Mouse (Mus musculus) Muller cell, postnatal 12 days (primary cell): ENCODE data around the gene Gzmb.
A peak's percentile ranks its signal among the peaks of the same experiment; 100 is the strongest.
"Not testable (repeated sequence)": the region's sequence is repeated elsewhere in the genome, so short reads cannot be mapped to it uniquely, and the experiment has no call there.

ENCODE experiments used
- DNase-seq: peaks from one replicate; pipeline ENCODE4 v3.0.0-alpha.2; 2015; ENCODE audit errors: inconsistent ontology term

Gzmb gene

DNA sequence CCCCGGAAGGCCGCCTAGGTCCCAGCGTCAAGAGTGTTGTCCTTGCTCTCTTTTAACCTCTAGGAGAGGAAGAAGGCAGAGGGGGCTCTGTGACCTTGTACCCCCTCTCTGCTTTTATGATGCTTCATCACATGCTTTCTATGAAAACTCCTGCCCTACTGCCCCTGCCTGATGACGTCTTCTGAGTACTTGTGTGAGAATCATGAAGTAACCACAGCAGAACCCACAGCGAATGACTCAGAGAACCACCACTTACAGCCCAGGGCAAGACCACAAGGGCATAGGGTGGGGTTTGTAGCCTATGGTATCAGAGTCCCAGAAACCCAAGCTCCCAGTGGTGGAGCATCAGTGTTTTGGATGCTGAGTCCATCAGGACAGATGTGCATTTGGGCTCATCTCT is at the start of gene Gzmb:
Gene Gzmb (minus strand): TSS at position 108 of the 400 bp plus-strand sequence.
- no peak for DNase-seq

DNA sequence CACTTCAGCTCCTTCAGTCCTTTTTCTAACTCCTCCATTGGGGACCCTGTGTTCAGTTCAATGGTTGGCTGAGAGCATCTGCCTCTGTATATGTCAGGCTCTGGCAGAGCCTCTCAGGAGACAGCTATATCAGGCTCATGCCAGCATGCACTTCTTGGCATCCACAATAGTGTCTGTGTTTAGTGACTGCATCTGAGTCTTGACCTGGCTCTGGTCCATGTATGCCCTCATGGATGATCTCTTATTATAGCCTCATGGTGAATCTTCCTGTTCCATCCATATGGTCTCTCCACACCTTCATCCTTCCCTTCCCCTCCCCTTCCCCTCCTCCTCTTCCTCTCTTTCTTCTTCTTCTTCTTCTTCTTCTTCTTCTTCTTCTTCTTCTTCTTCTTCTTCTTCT is 49.7 kb upstream of the Gzmb start:
- not testable (repeated sequence) for DNase-seq

DNA sequence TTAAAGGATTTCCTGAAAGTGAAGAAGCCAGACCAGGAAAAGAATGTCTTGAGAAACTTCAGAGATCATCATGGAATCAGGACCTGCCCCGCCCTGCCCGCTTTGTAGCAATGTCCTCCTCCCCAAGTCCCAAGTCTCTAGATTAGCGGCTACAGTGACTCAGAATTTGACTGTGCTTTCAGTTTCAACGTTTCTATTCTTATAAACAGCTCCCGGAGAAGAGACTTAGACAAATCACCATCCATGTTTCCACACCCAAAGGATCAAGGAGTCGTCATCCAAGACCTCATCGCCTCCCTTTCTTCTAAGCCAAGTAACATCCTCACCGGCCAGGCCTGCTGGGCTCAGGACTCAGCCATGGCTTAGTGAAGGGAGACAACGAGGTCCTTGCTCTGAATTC is 48.2 kb upstream of the Gzmb start:
- DNase-seq = no peak

DNA sequence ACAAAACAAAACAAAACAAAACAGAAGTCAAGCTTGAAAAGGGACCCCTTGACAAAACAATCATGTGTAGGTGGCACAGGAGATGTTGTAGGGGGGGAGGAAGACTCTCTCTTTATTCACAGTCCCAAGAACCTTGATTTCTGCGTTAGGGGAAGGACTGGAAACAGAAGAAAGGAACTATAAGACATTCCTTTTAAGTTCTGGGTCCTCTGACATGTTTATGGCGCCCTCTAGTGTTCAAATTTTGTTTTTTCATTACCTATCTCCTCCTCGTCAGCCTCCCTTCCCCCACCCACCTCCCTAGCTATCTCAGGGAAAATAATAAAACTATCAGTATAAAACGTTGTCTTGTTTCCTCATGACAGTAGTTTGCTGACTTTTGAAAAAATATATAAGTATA is 42.1 kb upstream of the Gzmb start:
- peak; percentile 54 for DNase-seq

DNA sequence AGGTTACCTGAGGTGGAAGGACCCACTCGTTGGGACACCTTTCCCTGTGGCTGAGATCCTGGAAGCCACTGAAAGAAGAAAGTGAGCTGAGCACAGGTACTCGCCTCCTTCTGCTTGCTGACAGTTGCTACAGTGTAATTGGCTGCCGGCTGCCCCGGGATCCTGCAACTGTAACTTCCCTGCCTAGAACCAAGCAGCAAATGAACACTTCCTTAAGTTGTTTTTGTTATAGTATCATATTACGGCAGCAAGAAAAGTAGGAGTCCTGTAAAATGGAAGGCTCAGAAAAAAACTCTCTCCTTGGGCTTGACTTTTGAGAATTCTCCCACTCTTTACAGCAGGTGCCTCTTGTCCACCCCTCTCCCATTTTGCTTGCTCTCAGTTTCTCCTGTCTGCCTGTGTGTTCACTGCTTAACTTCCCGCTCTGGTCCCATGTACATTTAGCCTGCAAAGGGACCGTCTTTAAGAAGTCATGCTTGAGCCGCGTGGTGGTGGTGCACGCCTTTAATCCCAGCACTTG is 41.5 kb upstream of the Gzmb start:
- no peak for DNase-seq

DNA sequence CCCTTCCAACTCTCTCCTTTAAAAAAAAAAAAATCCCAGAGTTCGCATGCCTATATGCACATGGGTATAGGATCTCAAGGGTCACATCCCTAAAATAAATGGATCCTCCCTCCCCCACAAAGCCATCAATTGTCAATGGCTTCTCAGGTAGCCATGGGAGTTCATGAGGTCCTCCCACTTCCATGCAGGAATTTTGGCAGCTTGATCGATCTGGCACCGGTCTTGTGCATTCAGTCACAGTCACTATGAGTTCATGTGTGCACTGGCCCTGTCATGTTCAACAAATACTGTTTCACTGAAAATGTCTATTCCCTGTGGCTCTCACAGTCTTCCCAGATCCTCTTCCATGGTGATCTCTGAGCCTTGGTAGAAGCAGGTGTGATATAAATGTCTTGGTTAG is 40.0 kb upstream of the Gzmb start:
- no peak for DNase-seq

DNA sequence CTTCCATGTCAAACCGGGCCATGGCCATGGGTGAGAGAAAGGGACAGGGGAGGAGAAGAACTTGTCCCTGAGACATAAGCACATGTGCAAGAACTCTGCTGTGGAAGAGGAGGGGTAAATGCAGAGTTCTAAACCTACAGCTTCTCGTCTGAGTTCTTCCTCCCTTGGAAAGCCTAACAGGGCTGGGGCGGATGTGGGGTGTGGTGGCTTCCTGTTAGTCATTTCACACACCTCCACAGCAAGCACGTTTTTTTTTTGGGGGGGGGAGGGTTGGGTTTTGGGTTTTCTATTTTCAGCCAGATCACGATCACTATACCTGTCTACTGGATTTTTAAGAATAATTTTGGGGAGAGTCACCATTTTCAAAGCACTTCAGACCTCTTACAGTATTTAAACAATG is 34.7 kb upstream of the Gzmb start:
- no peak for DNase-seq

DNA sequence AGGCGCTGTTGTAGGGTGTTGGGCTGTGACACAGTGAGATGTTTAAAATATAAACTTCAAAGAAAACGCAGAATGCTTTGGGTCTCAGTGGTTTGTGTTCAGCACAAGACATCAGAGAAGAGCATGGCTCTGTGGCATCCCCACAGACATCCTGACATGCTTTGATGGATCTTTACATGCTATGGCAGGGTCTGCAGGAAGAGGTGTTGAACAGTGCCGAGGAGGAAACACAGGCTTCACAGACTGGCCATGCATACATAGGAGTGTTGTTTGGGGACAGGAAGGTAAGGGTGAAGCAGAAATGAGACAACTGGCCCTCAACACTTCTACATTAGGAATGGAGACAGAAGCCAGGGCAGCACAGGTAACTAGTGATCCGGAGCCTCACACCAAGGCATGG is 34.0 kb upstream of the Gzmb start:
- DNase-seq = no peak

DNA sequence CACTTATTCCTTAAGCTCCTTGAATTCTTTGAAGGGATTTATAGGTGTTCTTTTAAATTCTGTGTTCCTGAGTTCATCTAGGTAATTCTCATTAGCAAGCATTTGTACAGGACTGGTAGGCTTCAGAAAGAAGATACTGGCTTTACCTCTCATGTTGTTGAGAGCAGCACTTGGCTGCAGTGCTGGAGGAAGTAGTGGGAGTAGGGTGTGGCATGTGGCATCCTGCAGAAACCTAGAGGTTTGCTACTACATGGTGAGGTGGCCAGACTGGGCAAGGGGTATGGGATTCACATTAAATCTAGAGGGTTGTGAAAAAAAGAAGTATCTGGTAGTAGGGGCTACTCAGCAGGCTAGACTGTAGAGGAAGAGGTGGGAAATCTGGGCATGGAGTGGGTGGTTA is 31.1 kb upstream of the Gzmb start:
- no peak for DNase-seq

DNA sequence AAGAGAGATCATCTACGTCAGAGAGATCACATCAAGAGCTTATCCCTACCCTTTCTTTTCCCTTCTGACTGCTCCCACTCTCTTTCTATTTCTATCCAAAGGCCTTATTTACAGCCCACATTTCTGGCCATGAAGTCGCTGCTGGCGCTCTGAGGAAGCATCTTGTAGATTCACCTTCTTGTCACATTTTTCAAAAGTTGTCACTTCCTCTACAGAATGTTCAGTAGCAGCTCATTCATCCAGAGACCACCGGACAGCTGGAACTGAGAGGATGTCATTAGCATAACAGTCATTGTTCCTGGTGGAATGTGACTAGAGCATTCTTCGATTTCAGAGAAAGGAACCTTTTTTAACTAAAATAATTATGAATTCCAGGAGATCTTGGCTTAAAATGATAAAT is 26.6 kb upstream of the Gzmb start:
- peak; percentile 52 for DNase-seq

DNA sequence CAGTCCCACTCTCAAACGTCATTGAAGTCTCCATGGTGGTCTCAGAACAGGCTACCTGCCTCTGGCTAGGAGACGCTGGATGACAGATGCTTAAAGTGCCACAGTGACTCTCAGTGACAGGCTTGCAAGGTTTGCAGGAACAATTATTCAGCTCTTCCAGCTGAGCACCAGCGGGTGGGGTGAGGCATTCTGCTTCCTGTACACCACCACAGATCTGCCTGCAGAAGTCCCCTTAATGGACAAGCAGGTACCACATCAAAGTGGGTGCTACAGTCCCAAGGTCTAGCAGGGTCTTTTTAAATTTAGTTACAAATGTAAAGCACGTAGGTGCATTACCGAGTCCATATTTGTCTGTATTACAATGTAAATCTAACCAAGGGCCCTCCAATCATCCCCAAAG is 25.7 kb upstream of the Gzmb start:
- DNase-seq = no peak

DNA sequence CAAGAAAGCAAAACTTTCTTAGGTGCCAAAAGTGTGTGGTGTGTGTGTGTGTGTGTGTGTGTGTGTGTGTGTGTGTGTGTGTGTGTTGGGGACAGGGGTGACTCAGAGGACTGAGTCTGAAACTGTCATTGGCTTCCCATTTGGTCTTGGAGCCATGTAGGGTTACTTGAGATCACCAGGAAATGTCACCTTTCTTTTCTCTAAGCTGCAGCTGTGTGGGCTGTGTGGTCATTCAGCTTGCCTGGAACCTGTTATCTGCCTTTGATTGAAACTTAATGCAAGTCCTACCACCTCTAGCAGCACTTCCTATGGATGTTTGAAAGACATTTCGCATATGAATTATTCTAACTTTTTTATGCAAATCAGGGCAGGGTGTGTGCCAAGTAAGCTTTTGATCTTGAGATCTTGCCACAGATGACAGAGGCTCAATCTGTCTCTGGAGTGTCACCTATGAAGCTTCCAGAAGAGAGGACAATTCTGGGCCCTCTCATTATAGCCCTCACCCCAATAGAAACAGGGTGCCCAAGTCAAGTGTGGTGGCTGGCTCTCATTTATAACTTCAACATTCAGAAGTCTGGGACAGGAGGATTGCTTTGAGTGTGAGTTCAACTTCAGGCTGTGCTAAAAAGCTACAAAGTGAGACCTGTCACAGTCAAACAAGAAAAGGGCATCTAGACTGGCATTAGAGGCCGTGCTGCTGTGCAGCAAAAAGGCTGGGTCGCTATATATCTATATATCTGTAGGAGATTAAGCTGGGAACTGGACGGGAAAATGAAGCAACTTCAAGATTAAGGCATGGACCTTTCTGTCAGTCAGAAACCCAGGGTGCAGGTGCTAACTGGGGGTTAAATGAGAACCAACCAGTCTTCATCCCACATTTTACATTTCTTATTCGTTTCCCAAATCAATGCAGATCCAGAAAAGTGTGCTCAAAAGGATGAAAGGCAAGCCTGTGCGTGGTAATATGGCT is 22.6 kb upstream of the Gzmb start:
- no peak for DNase-seq

DNA sequence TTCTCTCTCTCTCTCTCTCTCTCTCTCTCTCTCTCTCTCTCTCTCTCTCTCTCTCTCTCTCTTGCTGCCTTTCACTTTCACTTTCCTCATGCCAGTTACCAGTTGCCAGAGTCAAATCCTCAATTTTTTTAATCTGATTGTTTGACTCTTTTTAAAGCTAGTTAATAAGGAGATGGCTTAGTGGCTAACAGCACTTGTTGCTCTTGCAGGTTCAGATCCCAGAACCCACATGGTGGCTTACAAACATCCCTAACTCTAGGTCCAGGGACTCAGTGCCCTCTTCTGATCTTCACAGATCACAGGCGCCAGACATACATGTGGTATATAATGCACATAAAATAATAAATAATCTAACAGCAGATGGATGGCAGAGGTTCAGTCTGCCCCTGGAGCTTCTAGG is 21.8 kb upstream of the Gzmb start:
- no peak for DNase-seq

DNA sequence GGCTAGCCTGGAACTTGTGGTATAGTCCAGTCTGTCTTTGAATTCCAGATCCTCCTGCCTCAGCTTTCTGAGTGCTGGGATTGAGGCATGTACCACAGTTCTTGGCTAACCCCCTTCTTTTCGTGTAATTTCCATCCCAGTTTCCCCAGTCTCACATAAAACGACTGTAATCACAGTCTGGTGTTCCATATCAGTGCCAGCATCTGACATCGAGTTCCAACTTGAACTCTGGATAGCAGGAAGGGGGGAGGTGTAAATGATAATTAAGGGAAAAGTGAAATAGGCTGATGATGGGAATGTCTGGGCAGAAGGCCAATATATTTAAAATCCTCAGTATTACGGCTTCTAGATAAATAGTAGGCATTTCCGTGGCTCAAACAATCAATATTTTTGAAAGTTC is 19.0 kb upstream of the Gzmb start:
- DNase-seq = no peak

DNA sequence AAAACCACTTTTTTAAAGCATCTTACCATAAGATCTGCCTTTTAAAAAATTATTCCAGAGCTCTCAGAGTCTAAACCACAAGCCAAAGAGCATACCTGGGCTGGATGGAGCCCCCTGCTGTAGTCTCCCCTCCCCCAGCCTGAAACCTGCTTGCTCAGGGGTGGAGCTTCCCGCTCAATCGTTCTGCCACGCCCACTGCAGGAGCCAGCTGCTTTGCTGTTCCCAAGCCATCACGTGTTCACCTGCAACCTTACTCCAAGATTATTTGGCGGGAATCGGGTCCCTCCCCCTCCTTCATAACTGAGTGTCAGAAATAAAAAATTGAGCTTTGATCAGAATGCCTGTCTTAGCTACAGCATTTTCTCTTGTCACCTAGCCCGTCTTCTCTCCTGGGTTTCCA is 16.6 kb upstream of the Gzmb start:
- DNase-seq = not testable (repeated sequence)

DNA sequence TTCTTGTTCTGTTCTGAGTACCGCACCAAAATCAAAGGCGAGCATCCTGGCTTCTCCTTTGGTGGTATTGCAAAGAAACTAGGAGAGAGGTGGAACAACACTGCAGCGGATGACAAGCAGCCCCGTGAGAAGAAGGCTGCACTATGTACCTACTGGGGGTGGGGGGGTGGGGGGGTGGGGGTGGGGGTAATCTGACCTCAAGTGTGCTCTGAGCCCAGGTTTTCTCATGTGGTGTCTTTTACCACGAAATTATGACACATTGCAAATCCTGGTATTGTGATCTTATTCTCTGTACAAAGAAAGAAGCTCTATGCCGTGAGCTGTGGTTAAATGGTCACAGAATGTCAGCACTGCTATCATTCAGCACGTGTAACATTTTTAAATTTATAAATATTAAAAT is 14.0 kb upstream of the Gzmb start:
- DNase-seq = not testable (repeated sequence)

DNA sequence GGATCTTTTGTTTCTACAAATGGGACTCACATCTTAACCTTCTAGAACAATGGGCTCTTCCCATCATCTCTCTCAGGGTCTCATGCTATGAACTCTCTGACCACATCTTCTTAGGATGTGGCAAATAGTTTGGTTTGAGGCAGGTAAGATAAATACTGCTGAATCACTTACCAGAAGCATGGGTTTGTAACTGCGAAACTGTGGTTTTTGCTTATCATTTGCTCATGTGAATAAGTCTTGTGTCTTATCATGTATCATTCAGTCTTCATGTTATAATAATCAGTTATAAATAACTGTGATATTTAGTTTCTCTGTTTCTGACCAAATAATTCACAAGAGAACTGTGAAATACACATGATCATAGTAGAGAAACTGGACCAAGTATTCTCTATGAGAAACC is 4.0 kb upstream of the Gzmb start:
- no peak for DNase-seq

DNA sequence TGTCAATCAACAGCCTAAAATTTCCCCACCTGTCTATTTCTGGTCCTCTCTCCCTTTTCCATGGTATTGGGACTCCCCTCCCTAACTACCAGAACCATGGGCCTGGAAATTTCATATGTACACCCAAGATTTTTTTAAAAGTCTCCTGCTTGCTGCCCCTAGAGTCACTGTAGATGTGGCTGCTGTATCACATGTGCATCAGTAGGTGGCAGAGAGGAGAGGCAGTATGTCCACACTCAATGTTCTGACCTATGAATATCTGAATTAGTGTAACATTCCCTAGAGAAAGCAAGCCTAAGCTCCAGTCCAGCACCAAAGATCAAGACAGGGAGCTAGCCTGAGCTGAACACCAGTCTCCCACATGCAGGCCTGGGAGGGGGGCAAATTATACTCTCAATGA is 21.7 kb downstream of the Gzmb start:
- DNase-seq = no peak

DNA sequence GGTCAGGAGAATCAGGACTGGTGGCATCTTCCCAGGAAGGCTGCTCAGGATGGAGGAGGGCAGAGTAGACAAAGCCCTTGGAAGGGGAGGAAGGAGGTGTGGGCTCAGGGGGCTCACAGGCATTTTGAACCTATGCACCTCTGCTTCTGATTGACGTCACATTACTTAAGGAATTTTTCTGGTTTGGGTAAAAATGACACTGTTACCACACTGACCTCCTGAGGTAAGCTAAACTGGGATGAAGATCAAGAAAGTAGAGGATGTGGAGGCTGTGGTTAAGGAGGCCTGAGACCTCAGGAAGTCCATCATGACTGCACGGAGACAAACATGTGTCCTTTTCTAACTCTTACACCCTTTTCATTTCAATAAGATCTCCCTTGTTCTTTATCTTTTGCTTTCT is 27.5 kb downstream of the Gzmb start, which contains the start of gene Gzmc:
Gene Gzmc (minus strand): TSS at position 101 of the 400 bp plus-strand sequence.
- no peak for DNase-seq

DNA sequence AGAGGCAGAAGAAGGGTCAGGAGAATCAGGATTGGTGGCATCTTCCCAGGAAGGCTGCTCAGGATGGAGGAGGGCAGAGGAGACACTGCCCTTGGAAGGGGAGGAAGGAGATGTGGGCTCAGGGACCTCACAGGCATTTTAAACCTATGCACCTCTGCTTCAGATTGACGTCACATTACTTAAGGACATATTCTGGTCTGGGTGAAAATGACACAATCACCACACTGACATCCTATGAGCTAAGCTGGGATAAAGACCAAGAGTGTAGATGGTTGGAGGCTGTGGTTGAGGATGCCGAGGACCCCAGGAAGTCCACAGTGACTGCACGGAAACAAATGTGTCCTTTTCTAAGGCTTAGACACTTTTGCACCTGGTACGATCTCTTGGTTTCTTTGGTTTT is 50.7 kb downstream of the Gzmb start, which contains the start of gene Gzmf:
Gene Gzmf (minus strand): TSS at position 101 of the 400 bp plus-strand sequence.
- no peak for DNase-seq
